31 mouse cellular contexts compared by ENCODE assay signal in the genomic region with DNA sequence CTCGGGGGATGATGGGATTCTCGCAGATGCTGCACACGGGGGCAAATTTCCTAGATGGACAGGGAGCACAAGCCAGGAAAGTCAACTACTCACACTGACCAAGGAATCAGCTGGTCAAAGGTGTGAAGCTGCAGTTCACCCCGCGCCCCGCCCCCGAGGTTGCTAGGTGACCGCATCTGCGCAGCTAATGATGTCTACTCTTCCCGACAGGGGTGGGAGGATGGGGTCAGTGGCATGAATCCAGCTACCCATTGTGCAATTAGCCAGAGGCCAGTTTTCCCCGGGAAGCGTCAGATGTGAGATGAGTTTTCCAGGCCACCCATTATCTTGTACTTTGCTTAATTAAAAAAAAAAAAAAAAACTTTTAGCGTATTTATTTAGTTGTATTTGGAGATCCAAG. TPM values are rescaled to one million over a fixed set of nuclear protein-coding genes. Genes with fewer than 3 reads are reported as not detected.
A peak's percentile ranks its signal among the peaks of the same experiment; 100 is the strongest.
DNase-seq lines count a peak whose midpoint lies in the region; ATAC-seq and TF ChIP-seq lines count a peak whose summit lies in the region.
"Had no signal": no experiment of that assay in that cellular context is flagged by ENCODE, and none has a peak within 500 bp of the region (broad histone marks: within the 10 kb centered on the region; RNA-seq: fewer than 3 reads in every experiment).

No protein-coding gene starts in this region.

- H3K36me3 ChIP-seq in hindbrain, embryonic 12.5 days: peaks cover 28% of the 10 kb centered on the region; the same call in 1 of the 2 replicates
- H3K36me3 ChIP-seq in hindbrain, embryonic 11.5 days (ENCODE audit: control insufficient read depth, insufficient read depth, low read length): no peaks in the 10 kb centered on the region
- H3K36me3 ChIP-seq: forebrain, embryonic 12.5 days; forebrain, embryonic 15.5 days had no signal

- no peaks in the 10 kb centered on the region for H3K9me3 ChIP-seq in hindbrain, embryonic 12.5 days (replicated peaks)
- no peaks in the 10 kb centered on the region for H3K9me3 ChIP-seq in hindbrain, embryonic 11.5 days (ENCODE audit: control insufficient read depth, low read length)
- H3K9me3 ChIP-seq: embryonic facial prominence, embryonic 10.5 days; embryonic facial prominence, embryonic 13.5 days; forebrain, embryonic 12.5 days; forebrain, embryonic 15.5 days; heart, embryonic 10.5 days; heart, embryonic 13.5 days; hindbrain, embryonic 13.5 days; intestine, embryonic 15.5 days had no signal

- no peaks in the 10 kb centered on the region for H3K27me3 ChIP-seq in hindbrain, embryonic 12.5 days
- H3K27me3 ChIP-seq in hindbrain, embryonic 11.5 days (ENCODE audit: control insufficient read depth, insufficient read depth, low read length): no peaks in the 10 kb centered on the region
- H3K27me3 ChIP-seq: embryonic facial prominence, embryonic 13.5 days; forebrain, embryonic 12.5 days; forebrain, embryonic 15.5 days; heart, embryonic 13.5 days; hindbrain, embryonic 13.5 days; intestine, embryonic 15.5 days had no signal

- H3K4me2 ChIP-seq in hindbrain, embryonic 12.5 days (replicated peaks): no peak overlapping the region
- no peak overlapping the region for H3K4me2 ChIP-seq in hindbrain, embryonic 11.5 days (replicated peaks; ENCODE audit: low read depth, low read length)
- H3K4me2 ChIP-seq: embryonic facial prominence, embryonic 13.5 days; forebrain, embryonic 12.5 days; forebrain, embryonic 15.5 days; heart, embryonic 13.5 days; hindbrain, embryonic 13.5 days; intestine, embryonic 15.5 days had no signal

- DNase-seq in hindbrain, embryonic 11.5 days (ENCODE audit: low spot score): no peak
- peak; percentile 75 for DNase-seq in retina, postnatal 1 day
- DNase-seq in retina, embryonic 14.5 days (ENCODE audit: low spot score): no peak
- DNase-seq in Muller cell, postnatal 12 days (ENCODE audit: inconsistent ontology term): peak; percentile 55
- no peak for DNase-seq in layer of hippocampus, adult 2 months (ENCODE audit: low spot score in 2 of 2)
- no peak for DNase-seq in layer of hippocampus, postnatal 14 days (ENCODE audit: low spot score in 2 of 2)
- DNase-seq: adrenal gland, adult 8-10 months; adrenal gland, postnatal 25 days; cerebellum, adult 18-20 months; cerebellum, postnatal 36 days; embryo, embryonic 11 days; gastrocnemius, postnatal 36 days; heart, adult 2 months; heart, postnatal 14 days; heart, postnatal 4 days; kidney, adult 11 months had no signal

- no peak for ATAC-seq in hindbrain, embryonic 12.5 days (ENCODE audit: low FRiP score)
- no peak for ATAC-seq in hindbrain, embryonic 11.5 days (ENCODE audit: low FRiP score)
- ATAC-seq: activated CD4-positive, CD25-positive, alpha-beta regulatory T cell, adult 4 months; CD4-positive, CD25-positive, alpha-beta regulatory T cell, adult 4 months; forebrain, embryonic 15.5 days; hindbrain, embryonic 16.5 days; intestine, embryonic 15.5 days had no signal

- H3K9ac ChIP-seq in hindbrain, embryonic 12.5 days: no peak overlapping the region
- no peak overlapping the region for H3K9ac ChIP-seq in hindbrain, embryonic 11.5 days (ENCODE audit: low read depth, low read length)
- H3K9ac ChIP-seq: embryonic facial prominence, embryonic 13.5 days; forebrain, embryonic 12.5 days; forebrain, embryonic 15.5 days; heart, embryonic 13.5 days; hindbrain, embryonic 13.5 days; intestine, embryonic 15.5 days had no signal

- WGBS in hindbrain, embryonic 12.5 days: 83% methylated on average over 13 of the region's 13 CpGs
- WGBS in hindbrain, embryonic 11.5 days: 86% methylated on average over 13 of the region's 13 CpGs

- H3K4me1 ChIP-seq in hindbrain, embryonic 12.5 days: no peaks in the 10 kb centered on the region
- no peaks in the 10 kb centered on the region for H3K4me1 ChIP-seq in hindbrain, embryonic 11.5 days (replicated peaks; ENCODE audit: control insufficient read depth, insufficient read depth, low read length)
- H3K4me1 ChIP-seq: embryonic facial prominence, embryonic 10.5 days; embryonic facial prominence, embryonic 13.5 days; forebrain, embryonic 12.5 days; forebrain, embryonic 15.5 days; hindbrain, embryonic 13.5 days had no signal

- no peak for TF ChIP-seq CTCF in layer of hippocampus, adult 2 months (conservative IDR thresholded peaks at IDR 0.05)

- no peak overlapping the region for H3K4me3 ChIP-seq in hindbrain, embryonic 12.5 days
- H3K4me3 ChIP-seq in hindbrain, embryonic 11.5 days (ENCODE audit: low read depth, low read length): no peak overlapping the region
- no peak overlapping the region for H3K4me3 ChIP-seq in layer of hippocampus, adult 2 months
- H3K4me3 ChIP-seq: embryonic facial prominence, embryonic 10.5 days; embryonic facial prominence, embryonic 13.5 days; erythroblast, embryonic 14.5 days; forebrain, embryonic 12.5 days; forebrain, embryonic 15.5 days; heart, adult 2 months; heart, embryonic 10.5 days; heart, embryonic 13.5 days; hindbrain, embryonic 13.5 days; intestine, embryonic 15.5 days had no signal

- H3K27ac ChIP-seq in hindbrain, embryonic 12.5 days: 0 out of 2 replicates have a peak overlapping the region, but pooled peaks have one; percentile 44
- no peak overlapping the region for H3K27ac ChIP-seq in hindbrain, embryonic 11.5 days (ENCODE audit: low read depth, low read length)
- H3K27ac ChIP-seq in layer of hippocampus, adult 2 months: no peak overlapping the region
- H3K27ac ChIP-seq: embryonic facial prominence, embryonic 10.5 days; embryonic facial prominence, embryonic 13.5 days; forebrain, embryonic 12.5 days; forebrain, embryonic 15.5 days; heart, adult 2 months; heart, embryonic 10.5 days; heart, embryonic 13.5 days; hindbrain, embryonic 13.5 days; intestine, embryonic 15.5 days had no signal

RNA-seq across cellular contexts. Expression of gene Fblim1, which starts 24.8 kb away (rescaled TPM):
- polyA plus RNA-seq in hindbrain, embryonic 12.5 days (2016; fragmentation: Nextera tagmentation; extraction: Ambion mirVana): 49.1 and 57.9 TPM in 2 replicates
- 29.1 and 31.1 TPM in 2 replicates for polyA plus RNA-seq in hindbrain, embryonic 11.5 days (2014; fragmentation: Nextera tagmentation; extraction: Ambion mirVana)
- under 1 TPM; 0.47 to 0.90 TPM for total RNA-seq in layer of hippocampus, adult 2 months (2021)
- total RNA-seq in layer of hippocampus, postnatal 14 days (2021): 1 to 10 TPM; 2.4 TPM

RNA-seq across cellular contexts. Expression of gene Tmem82, which starts 37.4 kb away (rescaled TPM):
- 0.29 and 0.50 TPM in 2 replicates for polyA plus RNA-seq in hindbrain, embryonic 12.5 days (2016; fragmentation: Nextera tagmentation; extraction: Ambion mirVana)
- polyA plus RNA-seq in hindbrain, embryonic 11.5 days (2014; fragmentation: Nextera tagmentation; extraction: Ambion mirVana): 0.33 and 0.52 TPM in 2 replicates
- total RNA-seq in layer of hippocampus, adult 2 months (2021): under 1 TPM; 0.37 to 0.56 TPM
- 1 to 10 TPM in 1 of 2 experiments, under 1 TPM in 1; 0.35 to 1.6 TPM for total RNA-seq in layer of hippocampus, postnatal 14 days (2021)
- polyA plus RNA-seq: C2C12; CD4-positive, CD25-positive, alpha-beta regulatory T cell, adult 4 months had no signal

RNA-seq across cellular contexts. Expression of gene Slc25a34, which starts 42.6 kb away (rescaled TPM):
- polyA plus RNA-seq in hindbrain, embryonic 12.5 days (2016; fragmentation: Nextera tagmentation; extraction: Ambion mirVana): not detected in 2 replicates
- not detected in 2 replicates for polyA plus RNA-seq in hindbrain, embryonic 11.5 days (2014; fragmentation: Nextera tagmentation; extraction: Ambion mirVana)
- total RNA-seq in layer of hippocampus, adult 2 months (2021): 1 to 10 TPM; 1.6 to 3.6 TPM
- 1 to 10 TPM; 2.2 to 3.6 TPM for total RNA-seq in layer of hippocampus, postnatal 14 days (2021)
- total RNA-seq: granulocyte monocyte progenitor cell, adult 5-6 weeks had no signal
- polyA plus RNA-seq: activated CD4-positive, CD25-positive, alpha-beta regulatory T cell, adult 4 months; CD4-positive, CD25-positive, alpha-beta regulatory T cell, adult 4 months; embryonic facial prominence, embryonic 13.5 days; erythroblast, embryonic 14.5 days; forebrain, embryonic 12.5 days had no signal

RNA-seq across cellular contexts. Expression of gene Spen, which starts 42.7 kb away (rescaled TPM):
- polyA plus RNA-seq in hindbrain, embryonic 12.5 days (2016; fragmentation: Nextera tagmentation; extraction: Ambion mirVana): 21.7 and 23.7 TPM in 2 replicates
- polyA plus RNA-seq in hindbrain, embryonic 11.5 days (2014; fragmentation: Nextera tagmentation; extraction: Ambion mirVana): 17.6 and 22.0 TPM in 2 replicates
- 10 to 100 TPM; 56.0 to 68.1 TPM for total RNA-seq in layer of hippocampus, adult 2 months (2021)
- total RNA-seq in layer of hippocampus, postnatal 14 days (2021): 10 to 100 TPM; 59.3 to 60.0 TPM

Comparison
In these comparisons a context has a peak if more than half of its experiments do, and no peak if none do; other contexts are left out.
1. DNase-seq: peak in retina, postnatal 1 day (single experiment) and Muller cell, postnatal 12 days (single experiment); none in hindbrain, embryonic 11.5 days (single experiment), retina, embryonic 14.5 days (single experiment), layer of hippocampus, adult 2 months (0 of 2) and layer of hippocampus, postnatal 14 days (0 of 2).